Mouse (Mus musculus) frontal cortex, postnatal 10 days (tissue): ENCODE data around the gene Eif2ak1.
"Not testable (repeated sequence)": the region's sequence is repeated elsewhere in the genome, so short reads cannot be mapped to it uniquely, and the experiment has no call there.

Experiments used
- DNase-seq, 2 experiments: peaks; one replicate each; pipeline ENCODE4 v3.0.0; 2022; ENCODE audit warnings: low spot score in 2 of 2, mixed read lengths in 1 of 2

Gene Eif2ak1

DNA sequence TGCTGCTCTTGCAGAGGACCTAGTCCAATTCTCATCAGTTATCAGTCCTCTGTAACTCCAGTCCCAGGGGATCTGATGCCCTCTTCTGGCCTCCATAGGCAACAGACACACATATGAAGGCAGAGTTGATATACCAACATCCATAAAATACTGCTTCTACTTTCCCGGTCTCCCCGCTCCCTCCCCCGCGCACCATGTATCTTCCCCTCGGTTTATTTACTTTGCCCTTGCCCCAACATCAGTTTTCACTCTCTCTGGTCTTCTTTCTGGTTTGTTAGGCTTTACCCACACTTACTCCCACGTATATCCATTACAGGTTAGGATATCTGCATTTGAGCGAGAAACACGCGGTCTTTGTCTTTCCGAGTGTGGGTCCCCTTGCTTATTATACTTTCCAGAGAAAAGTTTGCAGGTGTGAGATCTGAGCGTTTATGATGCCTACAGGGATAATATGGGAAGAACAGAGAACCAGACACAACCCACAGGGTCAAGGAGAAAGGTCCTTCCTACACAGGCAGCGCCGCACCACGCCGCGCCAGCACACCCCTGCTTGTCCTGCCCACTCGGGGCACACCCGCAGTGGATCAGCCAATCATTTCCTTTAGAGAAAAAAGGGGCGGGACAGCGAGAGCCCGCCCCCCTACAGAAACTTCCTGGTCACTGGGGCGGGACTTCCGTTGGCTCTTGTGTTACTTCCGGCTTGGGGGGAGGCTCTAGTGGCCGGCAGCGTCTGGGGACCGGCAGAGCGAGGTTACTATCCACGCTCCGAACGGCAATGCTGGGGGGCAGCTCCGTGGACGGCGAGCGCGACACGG is at the start of gene Eif2ak1:
Eif2ak1 (plus strand) TSS at position 673 of the 815 bp plus-strand sequence.
- DNase-seq: peak; percentile 89 to 90

DNA sequence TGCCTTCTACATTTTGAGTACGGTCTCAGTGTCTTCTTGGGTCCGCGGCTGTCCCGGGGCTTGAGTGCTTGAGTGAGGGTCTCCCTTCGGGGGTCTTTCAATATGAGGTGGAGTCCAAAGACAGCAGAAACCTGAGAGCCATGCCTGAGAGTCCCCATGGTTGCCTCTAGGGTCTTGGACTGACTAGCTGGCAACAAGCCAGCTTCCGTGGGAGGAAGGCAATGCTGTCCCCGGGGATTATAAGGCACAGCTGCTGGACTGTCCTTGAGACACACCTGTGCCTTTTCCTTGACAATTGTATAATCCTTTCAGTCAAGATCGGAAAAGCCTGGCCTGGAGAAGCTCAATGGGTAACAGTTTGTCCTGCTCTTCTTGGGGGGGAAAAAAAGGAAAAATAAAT is 35.6 kb upstream of the Eif2ak1 start:
- DNase-seq: no peak

DNA sequence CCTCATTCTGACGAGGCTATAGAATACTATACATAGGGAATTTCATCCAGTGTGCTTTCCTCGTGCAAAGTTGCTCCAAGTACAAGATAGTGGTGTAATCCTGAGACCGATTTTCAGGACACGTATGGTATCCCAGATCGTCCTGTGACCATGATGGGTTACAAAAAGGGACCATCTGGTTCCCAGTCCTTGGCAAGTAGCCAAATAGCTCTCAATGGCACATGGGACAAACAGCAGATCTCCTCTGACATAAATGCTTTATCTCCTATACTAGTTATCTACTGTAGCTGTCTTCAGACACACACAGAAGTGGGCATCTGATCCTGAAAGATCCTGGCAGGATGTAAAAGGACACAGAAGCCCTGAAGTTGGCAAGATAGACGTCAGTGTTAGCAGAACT is 32.2 kb upstream of the Eif2ak1 start:
- no peak for DNase-seq

DNA sequence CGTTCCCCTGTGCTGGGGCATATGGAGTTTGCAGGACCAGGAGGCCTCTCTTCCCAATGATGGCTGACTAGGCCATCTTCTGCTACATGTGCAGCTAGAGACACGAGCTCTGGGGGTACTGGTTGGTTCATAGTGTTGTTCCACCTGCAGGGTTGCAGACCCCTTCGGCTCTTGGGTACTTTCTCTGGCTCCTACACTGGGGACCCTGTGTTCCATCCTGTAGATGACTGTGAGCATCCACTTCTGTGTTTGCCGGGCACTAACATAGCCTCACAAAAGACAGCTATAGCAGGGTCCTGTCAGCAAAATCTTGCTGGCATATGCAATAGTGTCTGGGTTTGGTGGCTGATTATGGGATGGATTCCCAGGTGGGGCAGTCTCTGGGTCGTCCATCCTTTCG is 16.4 kb upstream of the Eif2ak1 start:
- not testable (repeated sequence) for DNase-seq

DNA sequence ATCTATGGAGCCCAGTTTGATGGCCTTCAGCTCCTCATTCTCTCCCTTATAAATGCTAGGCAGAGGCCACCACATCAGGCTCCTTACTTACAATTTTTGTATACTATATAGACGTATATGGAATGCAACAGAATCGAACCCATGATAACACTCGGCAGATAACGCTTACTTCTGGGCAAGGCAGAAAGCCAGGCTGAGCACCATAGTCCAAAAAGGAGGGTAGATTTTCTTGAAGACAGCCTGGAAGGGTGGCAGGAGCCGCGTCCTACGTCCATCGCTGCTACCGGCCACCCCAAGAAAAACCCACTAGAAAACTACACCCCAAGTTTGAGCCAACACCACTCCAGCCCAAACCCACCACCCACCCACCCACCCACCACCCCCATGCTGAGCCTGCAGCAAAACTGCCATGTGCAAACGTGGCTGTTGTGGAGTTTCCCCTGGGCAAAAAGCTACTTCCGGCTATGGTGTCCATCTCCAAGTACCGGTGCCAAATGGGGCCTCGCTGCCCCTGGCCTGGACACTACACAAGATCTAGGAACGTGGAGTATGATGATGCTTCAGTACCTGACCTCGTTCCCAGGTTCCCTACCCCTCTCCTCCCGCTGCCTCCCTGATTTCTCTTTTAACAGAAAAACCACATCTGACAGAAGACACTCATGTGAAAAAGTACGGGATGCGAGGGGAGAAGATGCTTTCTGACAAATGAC is 13.4 kb upstream of the Eif2ak1 start:
- DNase-seq: no peak

DNA sequence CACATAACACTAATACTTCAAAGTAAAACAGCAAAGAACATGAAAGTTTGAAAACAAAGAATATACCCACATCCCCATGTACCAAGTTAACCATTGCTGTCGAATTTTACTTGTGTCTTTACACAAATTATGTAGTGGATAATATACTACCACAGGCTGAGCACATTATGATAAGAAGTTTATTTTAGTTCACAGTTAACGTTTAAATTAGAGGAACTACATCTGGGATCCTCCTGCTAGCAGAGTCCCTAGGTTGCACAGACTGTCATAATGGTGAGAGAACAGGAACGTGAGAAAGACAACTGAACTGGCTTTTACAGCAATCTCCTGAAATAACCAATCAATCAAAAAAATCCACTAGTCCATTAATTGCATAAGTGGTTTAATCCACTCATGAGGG is 10.3 kb upstream of the Eif2ak1 start:
- no peak for DNase-seq

DNA sequence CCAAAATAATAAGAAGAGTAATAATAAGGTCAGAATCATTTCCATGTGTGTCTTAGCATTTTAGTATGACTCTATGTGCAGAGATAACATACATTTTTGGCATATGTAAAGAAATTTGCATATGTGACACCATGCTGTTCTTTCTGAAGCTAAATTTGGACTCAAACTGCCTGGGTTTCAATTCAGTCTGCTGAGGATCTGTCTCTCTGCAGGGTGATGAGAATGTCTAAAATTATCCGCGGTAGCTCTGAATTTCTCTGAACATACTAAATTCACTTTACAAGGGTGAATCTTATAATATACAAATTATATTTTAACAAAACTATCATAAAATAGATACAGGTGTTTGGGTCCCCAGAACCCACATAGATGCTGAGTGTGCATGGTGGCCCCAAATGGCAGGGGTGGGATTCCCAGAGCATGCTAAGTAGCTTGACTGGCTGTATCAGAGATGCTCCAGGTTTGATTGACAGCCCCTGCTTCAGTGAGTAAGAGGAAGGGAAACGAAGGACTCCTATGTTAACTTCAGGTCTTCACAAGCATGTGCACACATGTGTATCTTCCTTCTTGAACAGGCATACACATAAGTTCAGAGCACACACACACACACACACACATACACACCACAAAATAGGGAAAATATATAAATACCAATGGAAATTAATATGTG is 8.0 kb upstream of the Eif2ak1 start:
- DNase-seq: no peak

DNA sequence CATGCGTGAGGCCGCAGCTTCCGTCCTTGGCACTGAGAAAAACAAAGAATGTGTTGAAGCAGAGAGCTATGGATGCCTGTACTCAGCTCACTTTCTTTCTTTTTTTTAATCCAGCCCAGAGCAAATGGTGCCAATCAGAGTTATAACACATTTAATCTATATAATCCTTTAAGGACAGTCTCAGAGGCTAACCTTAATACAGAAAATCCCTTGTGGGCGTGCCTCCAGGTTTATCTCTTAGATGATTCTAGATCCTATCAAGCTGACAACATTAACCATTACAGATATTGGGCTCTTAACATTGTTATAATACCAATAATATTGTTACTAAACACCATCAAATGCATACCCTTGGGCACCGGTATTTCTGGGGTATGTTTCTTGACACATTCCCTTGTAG is 5.9 kb upstream of the Eif2ak1 start:
- DNase-seq: no peak

DNA sequence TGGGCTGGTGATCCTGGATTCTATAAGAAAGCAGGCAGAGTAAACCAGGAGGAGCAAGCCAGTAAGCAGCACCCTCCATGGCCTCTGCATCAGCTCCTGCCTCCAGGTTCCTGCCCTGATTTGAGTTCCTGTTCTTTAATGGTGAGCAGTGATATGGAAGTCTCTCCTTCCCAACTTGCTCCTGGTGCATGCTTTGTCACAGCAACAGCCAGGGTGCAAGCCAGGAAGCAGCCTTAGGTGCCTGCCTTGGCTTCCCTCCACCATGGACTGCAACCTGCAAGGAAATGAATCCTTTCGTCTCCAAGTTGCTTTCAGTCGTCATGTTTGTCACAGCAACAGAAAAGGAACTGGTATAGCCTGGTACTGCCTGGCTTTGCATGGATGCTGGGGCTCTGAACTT is 3.0 kb upstream of the Eif2ak1 start:
- no peak for DNase-seq

DNA sequence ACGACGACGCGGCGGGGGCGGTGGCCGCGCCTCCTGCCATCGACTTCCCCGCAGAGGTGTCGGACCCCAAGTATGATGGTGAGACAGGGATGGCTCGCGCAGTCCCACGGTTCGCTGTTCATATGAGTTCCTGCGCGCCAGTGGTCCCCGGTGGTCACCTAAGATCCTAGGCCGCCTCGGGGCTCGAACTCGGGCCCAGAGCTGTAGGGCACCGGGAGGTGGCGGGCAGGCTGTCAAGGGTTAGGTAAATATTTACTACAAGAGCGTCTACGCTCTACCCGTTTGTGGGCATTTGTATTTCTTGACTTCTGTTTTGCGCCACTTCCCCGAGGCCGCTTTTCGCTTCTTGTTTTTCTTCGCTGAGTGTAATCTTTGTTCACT is 333 bp downstream of the Eif2ak1 start:
- no peak for DNase-seq

DNA sequence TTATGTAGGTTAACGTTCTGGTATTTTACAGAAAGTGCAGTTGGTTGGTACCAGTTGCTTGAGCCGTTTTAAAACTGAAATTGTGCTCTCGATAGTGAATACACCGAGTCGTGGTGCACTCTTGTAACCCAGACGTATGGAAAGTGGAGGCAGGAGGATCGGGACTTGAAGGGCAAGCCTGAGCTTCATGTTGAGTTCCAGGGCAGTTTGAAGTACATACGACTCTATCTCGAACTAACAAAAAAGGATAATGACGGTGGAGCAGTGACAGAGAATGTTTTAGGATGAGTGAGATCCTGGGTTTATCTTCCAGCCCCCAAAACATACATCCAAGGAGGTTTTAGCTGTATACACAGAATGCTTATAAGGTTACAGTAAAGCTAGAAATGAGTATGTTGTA is 873 bp downstream of the Eif2ak1 start:
- no peak for DNase-seq

DNA sequence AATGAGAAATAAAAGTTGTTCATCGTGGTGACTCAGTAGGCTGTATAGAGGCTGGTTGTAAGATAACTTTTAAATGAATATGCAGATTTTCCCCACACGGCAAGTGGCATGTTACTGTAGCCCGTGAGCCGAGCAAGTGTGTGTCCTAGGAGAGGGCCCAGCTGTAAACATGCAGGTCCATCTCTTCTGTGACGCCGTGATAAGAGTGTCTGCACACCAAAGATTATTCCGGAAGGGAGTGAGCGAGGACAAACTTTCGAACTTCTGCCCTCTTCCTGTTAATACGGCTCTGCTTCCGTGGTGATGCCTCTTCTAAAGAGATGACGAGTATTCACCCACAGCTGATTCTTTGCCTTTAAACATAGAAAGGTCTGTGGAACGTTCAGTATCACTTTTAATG is 1.4 kb downstream of the Eif2ak1 start:
- no peak for DNase-seq

DNA sequence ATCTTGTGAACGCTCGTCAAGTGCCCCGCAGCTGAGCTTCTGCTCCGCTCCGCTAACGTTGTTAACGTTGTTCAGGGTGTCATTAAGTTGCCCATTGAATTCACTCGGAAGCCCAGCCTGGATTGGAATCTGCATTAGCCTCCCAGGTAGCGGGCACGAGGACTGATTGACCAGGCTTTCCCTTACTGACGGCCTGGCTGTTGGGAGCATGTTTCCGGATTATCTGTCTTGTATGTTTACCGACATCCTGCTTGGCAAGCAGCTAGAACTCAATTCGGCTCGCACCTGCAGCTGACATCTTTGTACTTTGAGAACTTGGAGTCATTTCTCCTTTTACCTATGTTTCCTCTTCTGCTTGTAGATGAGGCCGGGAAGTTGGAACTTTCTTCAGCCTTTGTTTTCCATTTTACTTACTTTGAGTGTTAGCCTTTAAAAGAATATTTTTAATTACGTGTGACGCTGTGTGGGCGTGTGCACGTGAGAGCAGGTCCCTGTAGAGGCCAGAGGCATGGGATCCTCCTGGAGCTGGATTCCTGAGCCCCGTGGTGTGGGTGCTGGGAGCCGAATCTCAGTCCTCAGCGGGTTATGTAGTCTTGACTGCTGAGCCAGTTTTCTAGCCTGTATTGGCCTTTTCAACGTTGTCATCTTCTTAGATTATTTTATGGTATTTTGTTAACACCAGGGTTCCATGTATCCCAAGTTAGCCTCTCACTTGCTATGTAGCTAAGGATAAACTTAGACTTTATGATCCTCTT is 2.5 kb downstream of the Eif2ak1 start:
- no peak for DNase-seq

DNA sequence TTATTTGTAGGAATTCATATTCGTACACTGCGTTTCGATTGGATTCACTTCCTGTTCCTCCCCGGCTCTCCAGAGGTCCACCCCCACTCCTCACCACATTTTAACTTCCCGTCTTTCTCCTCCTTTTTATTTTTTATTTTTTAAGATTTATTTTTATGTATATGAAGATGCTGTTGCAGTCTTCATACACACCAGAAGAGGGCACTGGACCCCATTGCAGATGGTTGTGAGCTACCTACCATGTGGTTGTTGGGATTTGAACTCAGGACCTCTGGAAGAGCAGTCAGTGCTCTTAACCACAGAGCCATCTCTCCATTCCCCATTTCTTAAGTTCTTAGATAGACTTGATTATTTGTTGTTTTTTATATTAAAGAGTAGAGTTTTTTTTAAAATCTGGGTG is 3.2 kb downstream of the Eif2ak1 start:
- DNase-seq: no peak

DNA sequence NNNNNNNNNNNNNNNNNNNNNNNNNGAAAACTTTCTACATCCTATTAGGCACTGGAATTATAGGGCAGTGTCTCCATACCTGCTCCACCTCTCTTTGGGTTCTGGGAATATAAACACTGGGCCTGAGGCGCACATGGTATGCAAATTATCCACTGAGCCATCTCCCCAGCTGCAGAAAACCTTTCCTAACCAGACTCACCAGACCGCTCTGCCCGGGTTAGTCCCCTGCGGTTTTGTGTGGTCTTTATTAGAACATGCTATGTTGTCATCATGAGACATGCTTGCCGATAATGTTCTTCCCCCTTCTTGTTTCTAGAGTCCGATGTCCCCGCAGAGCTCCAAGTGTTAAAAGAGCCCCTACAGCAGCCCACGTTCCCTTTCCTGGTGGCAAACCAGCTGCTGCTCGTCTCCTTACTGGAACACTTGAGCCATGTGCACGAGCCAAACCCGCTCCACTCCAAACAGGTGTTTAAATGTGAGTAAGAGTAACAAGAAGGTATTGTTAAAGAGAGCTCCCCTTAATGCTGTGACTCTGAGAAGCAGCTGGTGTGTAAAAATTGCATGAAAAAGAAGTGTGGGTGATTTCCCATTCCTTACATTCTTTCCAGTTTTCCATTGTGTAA is 54.1 kb downstream of the Eif2ak1 start:
- no peak for DNase-seq

DNA sequence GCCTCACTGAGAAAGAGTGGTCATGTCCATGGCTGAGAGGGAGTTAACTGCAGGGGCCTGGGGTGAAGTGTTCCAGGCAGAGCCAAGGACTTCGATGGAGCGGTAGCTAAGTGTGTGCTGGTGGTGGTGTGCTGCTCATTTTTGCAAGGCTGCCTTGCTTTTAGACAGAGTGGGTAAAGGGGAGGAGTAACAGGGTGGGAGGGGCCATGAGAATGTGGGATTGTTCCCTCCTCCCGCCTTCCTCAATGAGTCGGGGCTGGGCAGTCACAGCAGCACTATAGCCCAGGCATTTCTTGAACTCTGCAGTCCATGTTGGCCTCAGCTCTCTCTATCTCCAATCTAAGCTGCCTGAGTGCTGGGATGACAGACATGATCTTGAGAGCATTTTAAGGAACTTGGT is 57.0 kb downstream of the Eif2ak1 start:
- DNase-seq: no peak

DNA sequence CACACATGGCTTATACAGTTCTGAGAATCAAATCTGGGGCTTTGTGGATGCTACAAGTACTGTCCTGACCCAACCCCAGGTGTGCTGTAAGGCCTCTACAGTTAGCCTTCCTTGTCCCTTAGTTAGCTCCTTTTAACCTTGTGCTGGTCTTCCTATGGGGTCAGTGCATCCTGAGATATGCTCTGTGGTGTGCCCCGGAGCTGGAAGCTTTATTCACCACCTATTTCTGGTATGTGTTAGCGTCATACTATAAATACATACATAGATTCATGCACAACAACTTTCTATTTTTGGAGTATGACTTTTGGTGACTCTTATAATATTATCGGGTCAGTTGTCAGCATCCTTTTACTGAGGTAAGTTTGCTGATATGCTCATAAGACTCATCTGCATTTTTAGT is 67.7 kb downstream of the Eif2ak1 start:
- no peak for DNase-seq

DNA sequence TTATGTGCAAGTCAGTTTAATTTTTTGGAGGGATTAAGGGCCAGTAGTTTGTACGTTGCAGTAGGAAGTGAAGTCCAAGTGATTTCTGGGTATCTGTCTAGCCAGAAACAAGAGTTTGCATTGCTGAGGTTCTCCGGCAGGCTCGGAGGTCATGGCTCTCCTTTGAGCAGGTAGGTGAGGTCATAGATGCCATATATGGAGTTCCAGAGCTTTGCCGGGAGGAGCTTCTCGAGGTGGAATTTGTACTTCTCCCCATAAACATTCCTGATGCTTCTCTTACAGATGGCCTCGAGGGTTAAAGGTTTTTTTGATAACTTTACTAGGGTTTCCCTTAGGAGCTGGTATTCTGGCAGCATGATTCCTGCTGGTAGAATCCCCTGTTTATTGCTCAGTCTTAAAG is 73.2 kb downstream of the Eif2ak1 start:
- no peak for DNase-seq

DNA sequence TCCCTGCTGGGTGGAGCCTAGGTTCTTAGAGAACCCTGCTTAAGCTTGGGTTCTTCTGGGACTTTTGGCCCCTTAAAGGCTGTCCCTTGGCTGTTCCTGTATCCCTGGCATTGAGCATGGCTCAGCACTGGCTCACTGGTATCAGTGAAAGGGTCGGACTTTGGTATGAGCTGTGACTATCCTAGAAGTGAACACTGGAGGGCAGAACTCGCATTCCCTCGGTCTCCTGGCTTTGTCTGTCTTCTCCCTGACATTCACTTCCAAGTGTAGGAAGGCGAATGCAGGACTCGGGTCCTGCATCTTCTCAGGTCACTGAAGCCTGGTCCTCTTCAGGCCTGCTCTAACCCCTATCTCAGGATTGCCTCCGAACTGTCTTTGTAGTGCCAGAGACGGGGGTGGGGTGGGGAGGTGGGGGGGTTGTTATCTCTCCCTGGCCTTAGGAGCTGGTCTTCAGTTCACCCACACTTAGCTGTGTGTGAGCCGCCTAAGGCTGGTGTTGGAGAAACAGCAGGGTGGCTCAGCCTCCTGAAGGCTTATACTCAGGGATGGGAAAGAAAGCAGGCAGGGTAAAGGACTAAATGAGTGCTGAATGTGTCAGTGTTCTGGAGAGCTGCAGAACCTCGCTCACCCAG is 74.8 kb downstream of the Eif2ak1 start:
- no peak for DNase-seq

DNA sequence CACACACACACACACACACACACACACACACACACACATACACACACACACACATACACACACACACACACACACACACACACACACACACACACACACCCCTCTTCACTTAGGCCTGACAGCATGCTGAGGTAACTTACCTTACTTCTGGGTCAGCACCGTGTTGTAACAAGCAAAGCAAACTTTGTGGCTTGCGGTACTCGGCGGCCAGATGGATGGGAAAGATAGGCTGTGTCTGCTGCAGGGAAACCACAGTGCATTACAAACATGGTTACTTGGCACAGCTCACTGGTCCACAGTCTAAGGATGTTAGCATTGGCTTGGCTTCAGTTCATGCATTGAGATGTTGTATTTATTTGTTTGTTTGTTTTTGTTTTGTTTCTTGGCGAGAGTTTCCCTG is 75.8 kb downstream of the Eif2ak1 start:
- DNase-seq: no peak

DNA sequence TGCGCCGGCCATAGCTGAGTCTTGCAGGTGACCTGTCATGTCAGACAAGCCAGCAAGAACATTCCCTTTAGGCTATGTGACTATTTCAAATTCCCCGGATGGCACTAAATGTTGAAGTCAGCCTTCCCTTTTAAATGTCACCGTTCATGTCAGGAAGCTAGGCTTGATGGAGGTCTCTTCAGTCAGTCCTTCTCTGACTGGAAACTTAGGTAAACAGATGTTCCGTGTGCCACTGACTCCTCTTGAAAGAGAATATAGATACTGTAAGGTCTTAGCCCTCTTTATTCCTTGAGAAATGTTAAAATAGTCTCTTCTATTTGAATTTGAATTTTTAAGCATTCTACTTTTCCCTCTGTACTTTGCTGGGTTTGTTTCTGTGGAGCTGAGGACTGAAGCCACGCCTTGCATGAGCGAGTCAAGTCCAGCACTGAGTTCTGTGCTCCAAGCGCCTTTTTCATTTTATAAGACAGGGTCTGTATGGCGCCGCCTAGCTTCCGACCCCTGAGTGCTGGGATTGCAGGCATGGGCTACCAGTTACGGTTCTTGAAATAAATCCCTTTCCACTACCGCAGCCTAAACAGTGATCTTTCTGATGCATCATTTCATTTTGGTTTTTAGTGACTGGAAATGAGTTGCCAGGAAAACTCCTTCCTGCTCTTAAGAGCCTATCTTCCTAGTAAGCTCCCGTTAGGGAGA is 80.2 kb downstream of the Eif2ak1 start, which contains the start of gene Ankrd61:
Ankrd61 (minus strand) TSS at position 51 of the 696 bp plus-strand sequence.
- no peak for DNase-seq
